Mouse (Mus musculus): ENCODE measurements at regions not wholly inside any gene's neighbourhood (a gene's known extent, or its start where the extent isn't known, plus 50 kb on each side); places are given as distances from the start of the nearest gene placed in this dataset.
A peak's percentile ranks its signal among the peaks of the same experiment; 100 is the strongest.

DNA sequence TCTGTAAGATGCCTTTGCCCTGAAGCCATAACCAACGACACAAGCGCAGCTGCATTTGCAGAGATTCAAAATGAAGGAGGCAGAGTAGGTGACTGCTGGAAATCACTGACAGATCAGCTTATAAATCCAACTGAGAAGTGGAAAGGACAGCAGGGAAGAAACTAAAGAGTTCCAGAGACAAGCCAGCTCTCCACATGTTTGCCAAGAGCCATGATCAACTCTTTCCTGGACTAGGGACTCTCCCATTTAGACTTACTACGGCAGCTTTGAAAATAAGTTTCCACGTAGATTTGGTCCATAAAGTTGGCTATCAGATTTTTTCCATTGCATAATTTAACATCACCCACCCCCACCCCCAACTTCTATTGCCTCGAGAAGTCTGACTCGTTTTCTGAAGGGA, 269.7 kb downstream of the Ndfip2 start:
- WGBS: 80% methylated on average over 6 of the region's 6 CpGs

DNA sequence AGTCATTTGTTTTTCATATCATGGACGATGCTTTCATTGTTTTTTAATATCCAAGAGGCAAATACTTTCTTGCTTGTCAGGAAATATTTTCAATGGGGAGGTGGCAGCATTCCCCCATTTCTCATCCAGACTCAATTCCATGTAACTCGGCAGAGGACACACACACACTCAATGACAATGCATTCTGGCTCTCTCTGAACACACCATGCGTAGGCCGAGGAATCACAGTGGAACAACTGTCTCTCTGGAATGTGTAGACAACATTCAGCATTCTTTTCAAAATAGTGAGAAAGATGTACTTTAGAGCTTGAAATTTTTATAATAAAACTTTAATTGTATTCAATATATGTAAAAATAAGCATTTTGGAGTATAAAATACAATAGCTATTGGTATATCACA, 265.5 kb downstream of the Ndfip2 start:
- H3K4me3 ChIP-seq (ENCODE audit: low read depth, low read length): no peak overlapping the region
- no peak overlapping the region for H3K4me2 ChIP-seq (ENCODE audit: low read length)
- no peaks in the 10 kb centered on the region for H3K9me3 ChIP-seq (replicated peaks; ENCODE audit: control insufficient read depth, low read length)
- H3K4me1 ChIP-seq (ENCODE audit: control insufficient read depth, insufficient read depth, low read length): no peaks in the 10 kb centered on the region
- H3K36me3 ChIP-seq (ENCODE audit: control insufficient read depth, insufficient read depth, low read length): no peaks in the 10 kb centered on the region
- no peak overlapping the region for H3K9ac ChIP-seq (ENCODE audit: low read length)
- H3K27ac ChIP-seq (ENCODE audit: low read depth, low read length): no peak overlapping the region
- H3K27me3 ChIP-seq (replicated peaks; ENCODE audit: control insufficient read depth, insufficient read depth, low read length): no peaks in the 10 kb centered on the region
- no peak for DNase-seq (ENCODE audit: low spot score)
- 85% methylated on average over 4 of the region's 4 CpGs for WGBS
- no peak for ATAC-seq

More for the DNA sequence above, 269.7 kb downstream of the Ndfip2 start:
- Histone ChIP-seq H3K4me3 (ENCODE audit: low read depth, low read length) (no peak overlapping the region), H3K9me3 (replicated peaks; ENCODE audit: control insufficient read depth, low read length) (no peaks in the 10 kb centered on the region), H3K27ac (ENCODE audit: low read depth, low read length) (no peak overlapping the region), H3K4me1 (ENCODE audit: control insufficient read depth, insufficient read depth, low read length) (no peaks in the 10 kb centered on the region), H3K9ac (ENCODE audit: low read length) (no peak overlapping the region), H3K4me2 (ENCODE audit: low read length) (no peak overlapping the region), H3K27me3 (replicated peaks; ENCODE audit: control insufficient read depth, insufficient read depth, low read length) (no peaks in the 10 kb centered on the region), H3K36me3 (ENCODE audit: control insufficient read depth, insufficient read depth, low read length) (no peaks in the 10 kb centered on the region)
- DNase-seq (ENCODE audit: low spot score) (no peak), ATAC-seq (no peak)

DNA sequence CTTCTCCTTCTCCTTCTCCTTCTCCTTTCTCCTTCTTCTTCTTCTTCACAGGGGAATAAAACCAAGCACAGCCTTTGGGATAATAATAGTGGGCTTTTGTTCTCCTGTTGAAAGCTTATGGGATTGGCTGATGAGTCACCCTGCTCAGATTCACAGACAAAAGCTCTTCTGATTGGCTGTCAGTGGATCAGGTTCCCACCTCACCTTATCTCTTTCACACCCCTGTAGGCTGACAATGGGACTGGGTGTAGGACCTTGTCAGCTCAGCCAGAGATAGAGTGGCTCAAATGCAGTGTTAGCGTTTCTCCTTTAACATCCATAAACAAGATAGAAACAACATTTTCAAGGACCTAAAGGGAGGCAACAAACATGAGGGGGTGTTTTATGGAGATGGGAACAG, 263.9 kb downstream of the Ndfip2 start:
- no peak overlapping the region for H3K4me3 ChIP-seq (ENCODE audit: low read depth, low read length)
- no peak overlapping the region for H3K4me2 ChIP-seq (ENCODE audit: low read length)
- no peaks in the 10 kb centered on the region for H3K9me3 ChIP-seq (replicated peaks; ENCODE audit: control insufficient read depth, low read length)
- no peak overlapping the region for H3K27ac ChIP-seq (ENCODE audit: low read depth, low read length)
- no peaks in the 10 kb centered on the region for H3K36me3 ChIP-seq (ENCODE audit: control insufficient read depth, insufficient read depth, low read length)
- 61% methylated on average over 1 of the region's 1 CpGs for WGBS
- ATAC-seq (no peak), DNase-seq (ENCODE audit: low spot score) (no peak)
- peaks cover 3% of the 10 kb centered on the region; the same call in 1 of the 2 replicates for H3K4me1 ChIP-seq (ENCODE audit: control insufficient read depth, insufficient read depth, low read length)
- no peak overlapping the region for H3K9ac ChIP-seq (ENCODE audit: low read length)
- no peaks in the 10 kb centered on the region for H3K27me3 ChIP-seq (replicated peaks; ENCODE audit: control insufficient read depth, insufficient read depth, low read length)

DNA sequence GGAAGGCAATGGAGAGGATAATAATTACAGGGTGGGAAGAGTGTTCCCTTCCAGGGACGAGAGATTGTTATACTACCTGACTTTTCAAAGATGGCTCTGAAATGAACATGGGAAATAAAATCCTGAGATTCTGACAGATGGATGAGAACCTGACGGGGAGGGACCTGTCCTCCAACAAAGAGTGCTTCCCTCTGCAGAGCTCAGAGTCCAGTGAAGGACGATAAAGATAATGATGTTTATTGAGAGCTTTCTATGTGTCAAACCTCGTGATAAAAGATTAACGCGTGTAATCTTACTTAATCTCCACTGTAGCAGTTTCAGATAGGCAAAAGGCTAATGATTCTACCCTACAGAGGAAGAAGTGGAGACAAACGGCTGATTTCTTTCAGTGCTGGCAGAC, 260.3 kb downstream of the Ndfip2 start:
- no peak for DNase-seq (ENCODE audit: low spot score)
- Histone ChIP-seq H3K4me2 (ENCODE audit: low read length) (no peak overlapping the region), H3K9me3 (replicated peaks; ENCODE audit: control insufficient read depth, low read length) (no peaks in the 10 kb centered on the region), H3K4me3 (ENCODE audit: low read depth, low read length) (no peak overlapping the region), H3K4me1 (ENCODE audit: control insufficient read depth, insufficient read depth, low read length) (peaks cover 3% of the 10 kb centered on the region; the same call in 1 of the 2 replicates), H3K9ac (ENCODE audit: low read length) (no peak overlapping the region), H3K36me3 (ENCODE audit: control insufficient read depth, insufficient read depth, low read length) (no peaks in the 10 kb centered on the region), H3K27ac (ENCODE audit: low read depth, low read length) (no peak overlapping the region), H3K27me3 (replicated peaks; ENCODE audit: control insufficient read depth, insufficient read depth, low read length) (no peaks in the 10 kb centered on the region)
- WGBS: 57% methylated on average over 7 of the region's 7 CpGs
- ATAC-seq: no peak

DNA sequence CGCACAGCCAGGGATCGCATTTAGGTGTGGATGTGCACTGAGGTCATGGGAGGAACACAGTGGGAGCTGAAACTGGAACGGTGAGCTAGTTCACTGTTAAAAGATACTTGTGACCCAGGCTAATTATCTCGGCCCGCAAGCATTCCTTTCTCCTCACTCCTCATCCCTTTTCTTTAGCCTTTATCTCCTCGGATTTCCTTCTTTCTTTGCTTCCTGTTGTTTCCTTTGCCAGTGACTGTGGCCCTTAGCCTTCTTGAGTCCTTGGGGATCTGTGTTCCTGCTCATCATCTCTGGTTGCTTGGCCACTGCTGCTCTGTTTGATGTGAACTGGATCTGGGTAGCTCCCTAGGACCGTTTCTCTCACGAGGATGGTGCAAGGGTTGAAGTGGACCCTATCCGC, 256.0 kb downstream of the Ndfip2 start:
- H3K27me3 ChIP-seq (replicated peaks; ENCODE audit: control insufficient read depth, insufficient read depth, low read length): no peaks in the 10 kb centered on the region
- no peak overlapping the region for H3K9ac ChIP-seq (ENCODE audit: low read length)
- H3K27ac ChIP-seq (ENCODE audit: low read depth, low read length): no peak overlapping the region
- no peaks in the 10 kb centered on the region for H3K9me3 ChIP-seq (replicated peaks; ENCODE audit: control insufficient read depth, low read length)
- no peak overlapping the region for H3K4me2 ChIP-seq (ENCODE audit: low read length)
- no peaks in the 10 kb centered on the region for H3K36me3 ChIP-seq (ENCODE audit: control insufficient read depth, insufficient read depth, low read length)
- no peak overlapping the region for H3K4me3 ChIP-seq (ENCODE audit: low read depth, low read length)
- DNase-seq (ENCODE audit: low spot score) (no peak), ATAC-seq (no peak)
- H3K4me1 ChIP-seq (ENCODE audit: control insufficient read depth, insufficient read depth, low read length): peaks cover 3% of the 10 kb centered on the region; the same call in 1 of the 2 replicates
- WGBS: 75% methylated on average over 9 of the region's 9 CpGs

DNA sequence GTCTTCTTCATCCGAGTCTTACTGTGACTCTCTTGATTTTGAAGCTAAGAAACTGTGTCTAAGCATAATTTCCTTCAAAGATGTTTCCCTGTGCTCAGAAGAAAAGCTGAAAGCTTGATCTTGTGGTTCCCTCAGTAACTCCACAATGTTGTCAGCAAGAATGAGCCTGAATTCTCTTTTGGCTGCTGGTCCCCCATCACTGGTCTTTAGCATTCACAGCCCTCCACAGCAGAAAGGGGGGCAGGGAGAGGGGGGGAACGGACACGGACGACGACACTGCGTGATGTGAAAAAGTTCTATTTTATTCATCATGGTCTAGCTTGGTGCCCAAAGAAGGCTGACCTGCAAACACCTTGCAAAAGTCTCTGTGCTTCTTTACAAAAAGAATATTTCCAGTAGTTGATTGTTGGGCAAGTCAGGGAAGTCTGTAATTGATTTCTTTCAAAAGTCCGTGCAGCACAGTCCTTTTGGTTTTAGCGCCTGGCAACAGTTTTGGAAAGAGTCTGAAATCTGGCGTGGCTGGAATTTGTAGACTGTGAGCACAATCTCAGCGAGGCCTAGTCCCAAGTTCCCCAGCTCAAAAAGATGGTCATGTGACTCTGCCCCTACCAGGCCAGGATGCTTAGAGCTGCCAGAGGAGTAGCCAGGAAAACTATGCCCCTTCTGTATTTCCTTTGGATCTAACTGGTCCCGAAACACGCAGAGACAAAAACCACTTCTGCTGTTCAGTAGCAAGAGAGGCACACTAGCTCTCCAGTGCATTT, 254.7 kb downstream of the Ndfip2 start:
- Histone ChIP-seq H3K27me3 (replicated peaks; ENCODE audit: control insufficient read depth, insufficient read depth, low read length) (no peaks in the 10 kb centered on the region), H3K9me3 (replicated peaks; ENCODE audit: control insufficient read depth, low read length) (no peaks in the 10 kb centered on the region), H3K9ac (ENCODE audit: low read length) (no peak overlapping the region), H3K27ac (ENCODE audit: low read depth, low read length) (no peak overlapping the region), H3K4me3 (ENCODE audit: low read depth, low read length) (no peak overlapping the region), H3K36me3 (ENCODE audit: control insufficient read depth, insufficient read depth, low read length) (no peaks in the 10 kb centered on the region), H3K4me2 (ENCODE audit: low read length) (no peak overlapping the region), H3K4me1 (ENCODE audit: control insufficient read depth, insufficient read depth, low read length) (0 out of 2 replicates have a peak, but pooled peaks cover 3% of the 10 kb centered on the region)
- DNase-seq (ENCODE audit: low spot score) (peak; percentile 42), ATAC-seq (no peak)
- WGBS: 79% methylated on average over 12 of the region's 12 CpGs

DNA sequence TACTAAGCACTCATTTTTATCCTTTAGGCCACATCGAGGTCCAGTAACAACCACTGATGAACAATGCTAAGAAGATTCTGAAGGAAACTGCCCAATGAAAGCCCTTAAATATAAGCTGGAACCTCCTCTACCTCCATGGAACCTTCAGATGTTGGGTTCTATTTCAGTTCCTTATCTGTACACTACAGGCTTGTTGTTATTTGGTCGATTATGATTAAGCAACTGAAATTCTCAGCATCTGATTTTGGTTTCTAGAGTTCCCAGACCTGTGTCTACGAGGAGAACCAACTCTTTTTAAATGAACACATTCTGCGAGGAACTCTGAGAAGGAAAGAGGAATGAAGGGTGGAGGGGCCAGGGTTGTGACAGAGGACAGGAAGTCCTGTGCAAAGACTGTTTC, 253.5 kb downstream of the Ndfip2 start:
- Histone ChIP-seq H3K4me1 (ENCODE audit: control insufficient read depth, insufficient read depth, low read length) (no peaks in the 10 kb centered on the region), H3K9me3 (replicated peaks; ENCODE audit: control insufficient read depth, low read length) (no peaks in the 10 kb centered on the region), H3K4me2 (ENCODE audit: low read length) (no peak overlapping the region), H3K9ac (ENCODE audit: low read length) (no peak overlapping the region), H3K4me3 (ENCODE audit: low read depth, low read length) (no peak overlapping the region), H3K27me3 (replicated peaks; ENCODE audit: control insufficient read depth, insufficient read depth, low read length) (no peaks in the 10 kb centered on the region), H3K27ac (ENCODE audit: low read depth, low read length) (no peak overlapping the region), H3K36me3 (ENCODE audit: control insufficient read depth, insufficient read depth, low read length) (no peaks in the 10 kb centered on the region)
- no peak for ATAC-seq
- 86% methylated on average over 4 of the region's 4 CpGs for WGBS
- no peak for DNase-seq (ENCODE audit: low spot score)

DNA sequence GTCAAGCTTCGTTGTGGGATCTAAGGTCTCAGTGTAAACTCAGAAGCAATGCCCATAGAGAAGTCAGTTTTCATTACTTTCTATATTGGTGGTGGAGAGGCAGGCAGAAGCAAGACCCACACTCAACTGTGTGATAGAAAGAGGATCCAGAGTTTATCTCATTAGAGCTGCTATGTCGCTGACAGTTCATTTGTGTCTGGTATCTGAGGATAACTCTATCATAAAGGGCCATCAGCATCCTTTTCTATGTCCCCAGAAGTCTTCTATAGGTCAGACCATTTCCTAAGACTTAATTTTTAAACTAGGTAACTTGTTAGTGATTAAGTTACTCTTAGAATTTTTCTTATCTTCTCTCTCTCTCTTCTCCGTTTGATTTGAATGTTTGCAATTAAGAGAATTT, 252.8 kb downstream of the Ndfip2 start:
- Histone ChIP-seq H3K9ac (ENCODE audit: low read length) (no peak overlapping the region), H3K36me3 (ENCODE audit: control insufficient read depth, insufficient read depth, low read length) (no peaks in the 10 kb centered on the region), H3K4me3 (ENCODE audit: low read depth, low read length) (no peak overlapping the region), H3K27me3 (replicated peaks; ENCODE audit: control insufficient read depth, insufficient read depth, low read length) (no peaks in the 10 kb centered on the region), H3K9me3 (replicated peaks; ENCODE audit: control insufficient read depth, low read length) (no peaks in the 10 kb centered on the region), H3K27ac (ENCODE audit: low read depth, low read length) (no peak overlapping the region), H3K4me1 (ENCODE audit: control insufficient read depth, insufficient read depth, low read length) (no peaks in the 10 kb centered on the region), H3K4me2 (ENCODE audit: low read length) (no peak overlapping the region)
- ATAC-seq: no peak
- WGBS: 93% methylated on average over 3 of the region's 3 CpGs
- DNase-seq (ENCODE audit: low spot score): no peak

DNA sequence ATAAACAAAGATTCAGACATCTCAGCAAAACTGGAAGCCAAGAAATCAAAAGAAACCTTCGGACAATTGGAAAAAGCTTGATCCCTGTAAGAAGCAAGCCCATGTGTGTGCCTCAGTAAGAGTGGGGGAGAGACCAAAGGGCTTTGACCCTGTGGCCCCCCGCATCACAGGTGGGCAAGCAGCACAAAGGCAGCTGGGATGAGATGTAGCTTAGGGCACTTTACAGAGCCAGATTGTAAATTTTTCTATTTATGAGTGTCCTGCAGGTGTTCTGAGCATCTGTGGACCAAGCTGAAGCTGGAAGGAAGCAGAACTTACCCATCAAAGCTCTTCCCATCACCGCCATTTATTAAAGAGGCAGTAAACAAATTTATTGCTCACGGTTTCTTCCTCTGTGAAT, 246.9 kb downstream of the Ndfip2 start:
- no peak for DNase-seq (ENCODE audit: low spot score)
- WGBS: 80% methylated on average over 4 of the region's 4 CpGs
- Histone ChIP-seq H3K4me1 (ENCODE audit: control insufficient read depth, insufficient read depth, low read length) (peaks cover 15% of the 10 kb centered on the region), H3K27ac (ENCODE audit: low read depth, low read length) (no peak overlapping the region), H3K9ac (ENCODE audit: low read length) (no peak overlapping the region), H3K36me3 (ENCODE audit: control insufficient read depth, insufficient read depth, low read length) (no peaks in the 10 kb centered on the region), H3K9me3 (replicated peaks; ENCODE audit: control insufficient read depth, low read length) (no peaks in the 10 kb centered on the region), H3K4me2 (ENCODE audit: low read length) (no peak overlapping the region), H3K27me3 (replicated peaks; ENCODE audit: control insufficient read depth, insufficient read depth, low read length) (no peaks in the 10 kb centered on the region), H3K4me3 (ENCODE audit: low read depth, low read length) (no peak overlapping the region)
- ATAC-seq: no peak

Measured in forebrain, embryonic 14.5 days (tissue).